Mouse (Mus musculus) B cell, adult 2 months (primary cell): ENCODE results near the gene Grin2a.

Experiments
- DNase-seq, 2 experiments: peaks; one replicate each; pipeline ENCODE4 v3.0.0; 2022

Gene Grin2a

GRCm38 (mm10) chr16:9964469-9964868 is 30.9 kb downstream of the Grin2a start:
- no peak for DNase-seq

GRCm38 (mm10) chr16:9962482-9962881 is 32.9 kb downstream of the Grin2a start:
- DNase-seq = no peak

GRCm38 (mm10) chr16:9959340-9959739 is 36.0 kb downstream of the Grin2a start:
- no peak for DNase-seq

GRCm38 (mm10) chr16:9954266-9954665 is 41.1 kb downstream of the Grin2a start:
- DNase-seq = no peak

- DNase-seq = no peak
Measured at GRCm38 (mm10) chr16:9953396-9953831, 41.9 kb downstream of the Grin2a start.

- DNase-seq = no peak
Measured at GRCm38 (mm10) chr16:9949250-9949649, 46.1 kb downstream of the Grin2a start.

- no peak for DNase-seq
Measured at GRCm38 (mm10) chr16:9947430-9947829, 47.9 kb downstream of the Grin2a start.

- DNase-seq = no peak
Measured at GRCm38 (mm10) chr16:9944836-9945235, 50.5 kb downstream of the Grin2a start.

- no peak for DNase-seq
Measured at GRCm38 (mm10) chr16:9941306-9941930, 53.9 kb downstream of the Grin2a start.

GRCm38 (mm10) chr16:9940716-9941115 is 54.6 kb downstream of the Grin2a start:
- DNase-seq = no peak

- no peak for DNase-seq
Measured at GRCm38 (mm10) chr16:9910672-9911071, 84.7 kb downstream of the Grin2a start.

- DNase-seq = no peak
Measured at GRCm38 (mm10) chr16:9909225-9909624, 86.1 kb downstream of the Grin2a start.

GRCm38 (mm10) chr16:9904443-9904842 is 90.9 kb downstream of the Grin2a start:
- no peak for DNase-seq

- no peak for DNase-seq
Measured at GRCm38 (mm10) chr16:9902680-9903463, 92.5 kb downstream of the Grin2a start.

- no peak for DNase-seq
Measured at GRCm38 (mm10) chr16:9901433-9901832, 93.9 kb downstream of the Grin2a start.

GRCm38 (mm10) chr16:9900996-9901395 is 94.4 kb downstream of the Grin2a start:
- no peak for DNase-seq

GRCm38 (mm10) chr16:9900196-9900595 is 95.2 kb downstream of the Grin2a start:
- DNase-seq = no peak

GRCm38 (mm10) chr16:9899176-9899575 is 96.2 kb downstream of the Grin2a start:
- DNase-seq = no peak

GRCm38 (mm10) chr16:9895581-9895980 is 99.8 kb downstream of the Grin2a start:
- DNase-seq = no peak

GRCm38 (mm10) chr16:9886155-9886554 is 109.2 kb downstream of the Grin2a start:
- no peak for DNase-seq

GRCm38 (mm10) chr16:9884141-9884540 is 111.2 kb downstream of the Grin2a start:
- no peak for DNase-seq

GRCm38 (mm10) chr16:9882420-9882819 is 112.9 kb downstream of the Grin2a start:
- DNase-seq = no peak

- DNase-seq = no peak
Measured at GRCm38 (mm10) chr16:9873001-9873400, 122.4 kb downstream of the Grin2a start.

- DNase-seq = no peak
Measured at GRCm38 (mm10) chr16:9865710-9866109, 129.7 kb downstream of the Grin2a start.
